Mouse (Mus musculus): ENCODE results near the gene Gfi1b. TPM values are rescaled to one million over a fixed set of nuclear protein-coding genes. Genes with fewer than 3 reads are reported as not detected.

Gfi1b gene
- polyA plus RNA-seq, 1 experiment from 2014 or later, result not detected

- Histone ChIP-seq H3K36me3 (ENCODE audit: control insufficient read depth, insufficient read depth, low read length) (peaks cover 40% of the 10 kb centered on the region), H3K27me3 (replicated peaks; ENCODE audit: control insufficient read depth, insufficient read depth, low read length) (no peaks in the 10 kb centered on the region), H3K4me3 (ENCODE audit: low read depth, low read length) (no peak overlapping the region), H3K4me1 (ENCODE audit: control insufficient read depth, insufficient read depth, low read length) (no peaks in the 10 kb centered on the region), H3K27ac (ENCODE audit: low read depth, low read length) (no peak overlapping the region), H3K9me3 (replicated peaks; ENCODE audit: control insufficient read depth, low read length) (no peaks in the 10 kb centered on the region), H3K9ac (ENCODE audit: low read length) (no peak overlapping the region), H3K4me2 (ENCODE audit: low read length) (no peak overlapping the region)
- DNase-seq (ENCODE audit: low spot score), result no peak
- no peak for ATAC-seq
Observed at GRCm38 (mm10) chr2:28563830-28564229, 58.0 kb downstream of the Gfi1b start.

DNA sequence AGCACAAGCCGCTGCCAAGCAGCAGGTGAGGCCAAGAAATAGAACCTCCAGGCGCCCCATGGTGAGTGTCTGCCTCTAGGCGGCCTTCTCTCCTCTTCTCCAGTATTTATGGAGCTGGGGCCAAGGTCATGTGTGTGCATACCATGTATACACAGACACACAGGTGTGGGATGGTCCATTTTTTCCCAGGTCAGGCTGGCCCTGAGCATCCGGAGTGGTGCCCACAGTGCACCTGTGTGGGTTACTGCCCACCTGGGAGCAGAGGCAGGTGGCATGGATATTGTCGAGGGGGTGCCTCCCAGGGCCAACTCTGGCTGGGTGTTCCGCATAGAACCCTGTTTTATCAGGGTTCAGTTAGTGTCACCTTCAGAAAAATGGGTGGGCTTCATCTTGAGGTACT is 58.5 kb downstream of the Gfi1b start, which contains the start of gene Cel:
TSS of gene Cel (minus strand) at position 101 of the 400 bp plus-strand sequence.
- no peak within 1 kb of the TSS for H3K9ac ChIP-seq (ENCODE audit: low read length)
- 76% methylated on average over 6 of the region's 6 CpGs for WGBS
- H3K4me2 ChIP-seq (ENCODE audit: low read length), result no peak within 1 kb of the TSS
- no peak within 1 kb of the TSS for H3K4me3 ChIP-seq (ENCODE audit: low read depth, low read length)
- no peak for DNase-seq (ENCODE audit: low spot score)
- peaks cover 35% of the 10 kb centered on the region for H3K36me3 ChIP-seq (ENCODE audit: control insufficient read depth, insufficient read depth, low read length)
- no peak for ATAC-seq
- no peaks in the 10 kb centered on the region for H3K27me3 ChIP-seq (replicated peaks; ENCODE audit: control insufficient read depth, insufficient read depth, low read length)
- H3K27ac ChIP-seq (ENCODE audit: low read depth, low read length), result no peak within 1 kb of the TSS
- no peaks in the 10 kb centered on the region for H3K9me3 ChIP-seq (replicated peaks; ENCODE audit: control insufficient read depth, low read length)
- no peaks in the 10 kb centered on the region for H3K4me1 ChIP-seq (ENCODE audit: control insufficient read depth, insufficient read depth, low read length)

Small RNA genes within 50 kb of the gene (microRNA-seq; reads per million reads assigned to microRNA genes)
- not detected for gene Gm22824

Other genes starting within 250 kb of the Gfi1b start
- gene Ppp1r26, start 175.2 kb downstream of the Gfi1b start, polyA plus RNA-seq (2014; fragmentation: Nextera tagmentation; extraction: Ambion mirVana), result 4.6 and 5.6 TPM in 2 replicates
- gene 1700007K13Rik, start 155.7 kb downstream of the Gfi1b start, polyA plus RNA-seq (2014; fragmentation: Nextera tagmentation; extraction: Ambion mirVana), result 2.5 and 3.2 TPM in 2 replicates
- 55.0 and 59.2 TPM in 2 replicates for gene Mrps2, start 153.9 kb downstream of the Gfi1b start, polyA plus RNA-seq (2014; fragmentation: Nextera tagmentation; extraction: Ambion mirVana)
- 0.22 and 0.33 TPM in 2 replicates for gene Gbgt1, start 125.1 kb downstream of the Gfi1b start, polyA plus RNA-seq (2014; fragmentation: Nextera tagmentation; extraction: Ambion mirVana)
- gene Gm10134, start 115.9 kb downstream of the Gfi1b start, polyA plus RNA-seq (2014; fragmentation: Nextera tagmentation; extraction: Ambion mirVana), result 0.94 TPM in 1 of 2 replicates, not detected in the other
- gene Ralgds, start 108.9 kb downstream of the Gfi1b start, polyA plus RNA-seq (2014; fragmentation: Nextera tagmentation; extraction: Ambion mirVana), result 63.3 and 82.1 TPM in 2 replicates
- not detected in 2 replicates for gene Cel, start 58.6 kb downstream of the Gfi1b start, polyA plus RNA-seq (2014; fragmentation: Nextera tagmentation; extraction: Ambion mirVana)
- gene Gtf3c5, start 38.2 kb downstream of the Gfi1b start, polyA plus RNA-seq (2014; fragmentation: Nextera tagmentation; extraction: Ambion mirVana), result 20.5 and 28.6 TPM in 2 replicates
- 17.7 and 25.5 TPM in 2 replicates for gene Tsc1, start 19.2 kb upstream of the Gfi1b start, polyA plus RNA-seq (2014; fragmentation: Nextera tagmentation; extraction: Ambion mirVana)
- gene Spaca9, start 77.7 kb upstream of the Gfi1b start, polyA plus RNA-seq (2014; fragmentation: Nextera tagmentation; extraction: Ambion mirVana), result 1.8 and 2.8 TPM in 2 replicates
- gene Ak8, start 78.2 kb upstream of the Gfi1b start, polyA plus RNA-seq (2014; fragmentation: Nextera tagmentation; extraction: Ambion mirVana), result 2.0 and 2.2 TPM in 2 replicates
- gene Gtf3c4, start 218.4 kb upstream of the Gfi1b start, polyA plus RNA-seq (2014; fragmentation: Nextera tagmentation; extraction: Ambion mirVana), result 20.2 and 24.9 TPM in 2 replicates
- gene Ddx31, start 218.4 kb upstream of the Gfi1b start, polyA plus RNA-seq (2014; fragmentation: Nextera tagmentation; extraction: Ambion mirVana), result 13.5 and 15.7 TPM in 2 replicates

All from forebrain, embryonic 14.5 days (tissue).